Mouse (Mus musculus): ENCODE measurements at regions not wholly inside any gene's neighbourhood (a gene's known extent, or its start where the extent isn't known, plus 50 kb on each side); places are given as distances from the start of the nearest gene placed in this dataset.
A peak's percentile ranks its signal among the peaks of the same experiment; 100 is the strongest.

DNA sequence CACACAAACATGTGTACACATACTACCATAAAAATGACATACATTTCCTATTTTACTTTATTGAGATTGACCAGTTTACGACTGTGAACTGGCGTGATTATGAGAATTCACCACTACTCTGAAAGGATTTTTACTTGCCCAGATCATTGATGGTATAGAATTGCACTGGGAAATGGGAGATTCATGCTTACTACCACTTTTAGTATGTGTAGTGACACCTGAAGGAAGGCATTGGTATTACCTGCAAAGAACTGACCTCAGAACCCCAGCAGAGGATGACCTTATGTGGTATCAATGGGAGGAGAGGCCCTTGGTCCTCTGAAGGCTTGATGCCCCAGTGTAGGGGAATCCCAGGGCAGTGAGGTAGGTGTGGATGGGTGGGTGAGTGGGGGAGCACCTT lies 699.8 kb upstream of the Cntn5 start:
- TF ChIP-seq CEBPB (IDR thresholded peaks at IDR 0.05; ENCODE audit: insufficient read depth, poor library complexity, severe bottlenecking) (no peak), POLR2AphosphoS2 (IDR thresholded peaks at IDR 0.05; ENCODE audit: insufficient read length, low read depth) (no peak)
- H3K27me3 ChIP-seq (ENCODE audit: control insufficient read depth, insufficient read depth, insufficient read length): no peaks in the 10 kb centered on the region
- H3K4me2 ChIP-seq (ENCODE audit: low read depth): no peak overlapping the region
- H3K79me2 ChIP-seq (ENCODE audit: control insufficient read depth, insufficient read depth): no peaks in the 10 kb centered on the region
- H3K36me3 ChIP-seq (ENCODE audit: control insufficient read depth, insufficient read depth): no peaks in the 10 kb centered on the region
- H3K4me3 ChIP-seq: no peak overlapping the region
- H3ac ChIP-seq (ENCODE audit: control insufficient read depth, insufficient read length): no peak overlapping the region

DNA sequence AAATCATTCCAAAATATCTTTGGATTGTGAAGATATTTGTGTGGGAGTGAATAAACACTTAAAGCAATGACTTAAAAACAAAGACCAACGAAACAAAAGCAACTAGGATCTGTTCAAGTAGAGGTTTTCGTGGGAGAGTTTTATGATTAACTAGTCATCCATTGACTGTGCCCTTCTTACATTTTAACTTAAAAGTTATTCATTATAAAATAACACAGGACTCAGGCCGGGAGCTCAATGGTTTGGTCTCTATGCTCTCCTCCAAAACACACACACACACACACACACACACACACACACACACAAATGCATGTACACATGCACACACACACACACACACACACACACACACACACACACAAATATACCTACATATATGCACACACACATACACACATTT lies 699.3 kb upstream of the Cntn5 start:
- TF ChIP-seq POLR2AphosphoS2 (IDR thresholded peaks at IDR 0.05; ENCODE audit: insufficient read length, low read depth): no peak
- no peak for TF ChIP-seq CEBPB (IDR thresholded peaks at IDR 0.05; ENCODE audit: insufficient read depth, poor library complexity, severe bottlenecking)
- TF ChIP-seq MYOD1 (IDR thresholded peaks at IDR 0.05; ENCODE audit: control insufficient read depth in 1 of 3, insufficient read length in 2 of 3, low read depth in 2 of 3): no peak
- no peak for TF ChIP-seq TCF12 (IDR thresholded peaks at IDR 0.05; ENCODE audit: insufficient read depth, poor library complexity, severe bottlenecking)
- TF ChIP-seq E2F4 (IDR thresholded peaks at IDR 0.05; ENCODE audit: insufficient read depth): no peak
- no peak for TF ChIP-seq REST (IDR thresholded peaks at IDR 0.05; ENCODE audit: insufficient read depth, insufficient read length)
- TF ChIP-seq MYOG (IDR thresholded peaks at IDR 0.05; ENCODE audit: control insufficient read depth in 1 of 3, insufficient read depth in 1 of 3, insufficient read length in 2 of 3, low read depth in 2 of 3): no peak
- no peak for TF ChIP-seq POLR2A (IDR thresholded peaks at IDR 0.05; ENCODE audit: insufficient read length, low read depth)
- TF ChIP-seq TCF3 (IDR thresholded peaks at IDR 0.05; ENCODE audit: insufficient read length, low read depth): no peak
- TF ChIP-seq SRF (IDR thresholded peaks at IDR 0.05; ENCODE audit: control insufficient read depth, insufficient read length, low read depth): no peak
- TF ChIP-seq USF1 (IDR thresholded peaks at IDR 0.05; ENCODE audit: low read depth): no peak
- TF ChIP-seq MAX (IDR thresholded peaks at IDR 0.05; ENCODE audit: low read depth): no peak
- no peak overlapping the region for H3ac ChIP-seq (ENCODE audit: control insufficient read depth, insufficient read length)
- no peak overlapping the region for H3K4me3 ChIP-seq
- H3K27me3 ChIP-seq (ENCODE audit: control insufficient read depth, insufficient read depth, insufficient read length): no peaks in the 10 kb centered on the region
- no peak overlapping the region for H3K4me2 ChIP-seq (ENCODE audit: low read depth)
- H3K79me2 ChIP-seq (ENCODE audit: control insufficient read depth, insufficient read depth): no peaks in the 10 kb centered on the region
- no peaks in the 10 kb centered on the region for H3K36me3 ChIP-seq (ENCODE audit: control insufficient read depth, insufficient read depth)

DNA sequence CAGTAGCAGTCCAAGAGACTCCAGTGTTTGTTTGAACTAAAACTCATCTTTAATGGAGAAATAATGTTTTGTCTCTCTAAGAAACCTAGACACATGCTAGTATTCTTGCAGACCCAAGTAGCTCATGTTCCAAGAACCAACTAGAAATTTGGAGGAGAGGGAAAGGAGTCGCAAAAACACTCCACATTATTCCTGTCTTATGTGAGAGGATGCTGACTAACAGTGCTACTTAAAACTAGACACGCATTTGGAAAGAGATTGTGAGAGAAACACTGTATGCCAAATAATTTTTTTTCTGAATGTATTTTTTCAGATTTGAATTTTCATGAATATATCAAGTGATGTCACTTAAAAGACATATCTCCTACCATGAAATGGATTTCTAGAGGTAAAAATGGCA lies 698.3 kb upstream of the Cntn5 start:
- H3ac ChIP-seq (ENCODE audit: control insufficient read depth, insufficient read length): no peak overlapping the region
- TF ChIP-seq POLR2A (IDR thresholded peaks at IDR 0.05; ENCODE audit: insufficient read length, low read depth): no peak
- no peak for TF ChIP-seq MAX (IDR thresholded peaks at IDR 0.05; ENCODE audit: low read depth)
- TF ChIP-seq MYOD1 (IDR thresholded peaks at IDR 0.05; ENCODE audit: control insufficient read depth in 1 of 3, insufficient read length in 2 of 3, low read depth in 2 of 3): no peak
- TF ChIP-seq TCF3 (IDR thresholded peaks at IDR 0.05; ENCODE audit: insufficient read length, low read depth): no peak
- TF ChIP-seq CEBPB (IDR thresholded peaks at IDR 0.05; ENCODE audit: insufficient read depth, poor library complexity, severe bottlenecking): no peak
- TF ChIP-seq POLR2AphosphoS2 (IDR thresholded peaks at IDR 0.05; ENCODE audit: insufficient read length, low read depth): no peak
- no peak for TF ChIP-seq USF1 (IDR thresholded peaks at IDR 0.05; ENCODE audit: low read depth)
- no peak for TF ChIP-seq TCF12 (IDR thresholded peaks at IDR 0.05; ENCODE audit: insufficient read depth, poor library complexity, severe bottlenecking)
- TF ChIP-seq SRF (IDR thresholded peaks at IDR 0.05; ENCODE audit: control insufficient read depth, insufficient read length, low read depth): no peak
- TF ChIP-seq E2F4 (IDR thresholded peaks at IDR 0.05; ENCODE audit: insufficient read depth): no peak
- no peak for TF ChIP-seq MYOG (IDR thresholded peaks at IDR 0.05; ENCODE audit: control insufficient read depth in 1 of 3, insufficient read depth in 1 of 3, insufficient read length in 2 of 3, low read depth in 2 of 3)
- no peak for TF ChIP-seq REST (IDR thresholded peaks at IDR 0.05; ENCODE audit: insufficient read depth, insufficient read length)

DNA sequence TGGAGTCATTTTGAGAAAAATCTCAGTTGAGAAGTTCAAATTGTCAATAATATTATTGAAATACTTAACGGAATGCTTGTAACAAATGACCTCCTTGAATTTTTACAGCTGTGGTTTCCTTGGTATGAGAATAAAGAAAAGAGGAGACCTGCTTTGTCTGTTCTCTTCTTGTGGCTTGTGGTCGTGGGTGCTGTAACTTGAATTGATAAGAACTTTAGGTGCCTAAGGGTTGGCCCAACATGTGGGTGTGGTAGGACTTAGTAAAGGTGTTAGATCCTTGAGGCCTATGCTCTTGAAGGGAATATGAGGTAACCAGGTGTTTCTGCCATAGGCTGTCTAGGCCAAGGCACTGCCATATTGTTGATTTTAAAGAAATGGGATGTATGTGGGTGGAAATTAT lies 674.4 kb upstream of the Cntn5 start:
- Histone ChIP-seq H3ac (ENCODE audit: control insufficient read depth, insufficient read length) (no peak overlapping the region), H3K27me3 (ENCODE audit: control insufficient read depth, insufficient read depth, insufficient read length) (no peaks in the 10 kb centered on the region), H3K79me2 (ENCODE audit: control insufficient read depth, insufficient read depth) (no peaks in the 10 kb centered on the region), H3K4me2 (ENCODE audit: low read depth) (no peak overlapping the region), H3K36me3 (ENCODE audit: control insufficient read depth, insufficient read depth) (no peaks in the 10 kb centered on the region), H3K4me3 (no peak overlapping the region)
- TF ChIP-seq POLR2A (IDR thresholded peaks at IDR 0.05; ENCODE audit: insufficient read length, low read depth): no peak
- TF ChIP-seq USF1 (IDR thresholded peaks at IDR 0.05; ENCODE audit: low read depth): no peak
- no peak for TF ChIP-seq TCF12 (IDR thresholded peaks at IDR 0.05; ENCODE audit: insufficient read depth, poor library complexity, severe bottlenecking)
- TF ChIP-seq MYOD1 (IDR thresholded peaks at IDR 0.05; ENCODE audit: control insufficient read depth in 1 of 3, insufficient read length in 2 of 3, low read depth in 2 of 3): no peak
- TF ChIP-seq MAX (IDR thresholded peaks at IDR 0.05; ENCODE audit: low read depth): no peak
- no peak for TF ChIP-seq MYOG (IDR thresholded peaks at IDR 0.05; ENCODE audit: control insufficient read depth in 1 of 3, insufficient read depth in 1 of 3, insufficient read length in 2 of 3, low read depth in 2 of 3)
- TF ChIP-seq SRF (IDR thresholded peaks at IDR 0.05; ENCODE audit: control insufficient read depth, insufficient read length, low read depth): no peak
- TF ChIP-seq E2F4 (IDR thresholded peaks at IDR 0.05; ENCODE audit: insufficient read depth): no peak
- no peak for TF ChIP-seq POLR2AphosphoS2 (IDR thresholded peaks at IDR 0.05; ENCODE audit: insufficient read length, low read depth)
- TF ChIP-seq CEBPB (IDR thresholded peaks at IDR 0.05; ENCODE audit: insufficient read depth, poor library complexity, severe bottlenecking): no peak

More for the DNA sequence above, 698.3 kb upstream of the Cntn5 start:
- Histone ChIP-seq H3K4me2 (ENCODE audit: low read depth) (no peak overlapping the region), H3K4me3 (no peak overlapping the region), H3K79me2 (ENCODE audit: control insufficient read depth, insufficient read depth) (no peaks in the 10 kb centered on the region), H3K36me3 (ENCODE audit: control insufficient read depth, insufficient read depth) (no peaks in the 10 kb centered on the region), H3K27me3 (ENCODE audit: control insufficient read depth, insufficient read depth, insufficient read length) (no peaks in the 10 kb centered on the region)

DNA sequence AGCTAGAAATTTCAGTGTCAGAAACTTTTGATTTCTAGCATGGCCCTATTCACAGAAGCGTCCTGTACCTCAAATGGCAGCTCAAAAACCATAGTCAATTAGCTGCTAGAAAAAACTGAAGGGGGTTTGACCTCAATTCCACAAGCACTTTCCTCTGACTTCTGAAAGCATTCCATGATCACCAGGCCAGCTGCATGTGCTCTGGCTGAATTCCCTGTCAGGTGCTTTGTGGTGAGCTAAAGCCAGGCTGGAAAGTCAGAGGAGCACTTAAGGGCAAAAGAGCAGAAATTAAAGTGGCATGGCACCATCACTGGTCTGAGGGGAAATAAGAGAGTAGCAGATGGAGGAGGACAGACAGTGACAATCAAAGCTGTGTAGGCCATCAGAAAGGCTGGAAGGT lies 658.3 kb upstream of the Cntn5 start:
- H3ac ChIP-seq (ENCODE audit: control insufficient read depth, insufficient read length): no peak overlapping the region
- TF ChIP-seq MYOD1 (IDR thresholded peaks at IDR 0.05; ENCODE audit: control insufficient read depth in 1 of 3, insufficient read length in 2 of 3, low read depth in 2 of 3): peak in 2 of 3 experiments; percentile 53 to 55
- no peak for TF ChIP-seq REST (IDR thresholded peaks at IDR 0.05; ENCODE audit: insufficient read depth, insufficient read length)
- TF ChIP-seq TCF12 (IDR thresholded peaks at IDR 0.05; ENCODE audit: insufficient read depth, poor library complexity, severe bottlenecking): no peak
- no peak for TF ChIP-seq USF1 (IDR thresholded peaks at IDR 0.05; ENCODE audit: low read depth)
- no peak for TF ChIP-seq CEBPB (IDR thresholded peaks at IDR 0.05; ENCODE audit: insufficient read depth, poor library complexity, severe bottlenecking)
- TF ChIP-seq POLR2A (IDR thresholded peaks at IDR 0.05; ENCODE audit: insufficient read length, low read depth): no peak
- no peak for TF ChIP-seq MAX (IDR thresholded peaks at IDR 0.05; ENCODE audit: low read depth)
- no peak for TF ChIP-seq E2F4 (IDR thresholded peaks at IDR 0.05; ENCODE audit: insufficient read depth)
- no peak for TF ChIP-seq TCF3 (IDR thresholded peaks at IDR 0.05; ENCODE audit: insufficient read length, low read depth)
- no peak for TF ChIP-seq SRF (IDR thresholded peaks at IDR 0.05; ENCODE audit: control insufficient read depth, insufficient read length, low read depth)
- TF ChIP-seq MYOG (IDR thresholded peaks at IDR 0.05; ENCODE audit: control insufficient read depth in 1 of 3, insufficient read depth in 1 of 3, insufficient read length in 2 of 3, low read depth in 2 of 3): peak in 1 of 3 experiments; percentile 53
- no peak for TF ChIP-seq POLR2AphosphoS2 (IDR thresholded peaks at IDR 0.05; ENCODE audit: insufficient read length, low read depth)
- no peaks in the 10 kb centered on the region for H3K79me2 ChIP-seq (ENCODE audit: control insufficient read depth, insufficient read depth)
- H3K4me2 ChIP-seq (ENCODE audit: low read depth): no peak overlapping the region
- H3K27me3 ChIP-seq (ENCODE audit: control insufficient read depth, insufficient read depth, insufficient read length): no peaks in the 10 kb centered on the region
- H3K36me3 ChIP-seq (ENCODE audit: control insufficient read depth, insufficient read depth): no peaks in the 10 kb centered on the region
- no peak overlapping the region for H3K4me3 ChIP-seq
